Mouse (Mus musculus) adrenal gland, postnatal 14 days (tissue): Measurements from ENCODE around the gene Ankrd27. TPM values are rescaled to one million over a fixed set of nuclear protein-coding genes. Genes with fewer than 3 reads are reported as not detected.

Experiments
- total RNA-seq: library from RNA; stranded (reverse); gene quantifications from 2 replicates; pipeline ENCODE4 v1.2.3, GENCODE M21; 2021

The Ankrd27 gene
- total RNA-seq, 1 experiment from 2014 or later, result 30.7 TPM

Other genes with a start within 250 kb of the Ankrd27 start
- gene Faap24, start 189.4 kb upstream of the Ankrd27 start, total RNA-seq, result 5.6 and 8.4 TPM in 2 replicates
- 16.9 and 18.4 TPM in 2 replicates for gene Cep89, start 189.2 kb upstream of the Ankrd27 start, total RNA-seq
- not detected in 2 replicates for gene Slc7a9, start 137.4 kb upstream of the Ankrd27 start, total RNA-seq
- not detected in 2 replicates for gene Tdrd12, start 48.5 kb upstream of the Ankrd27 start, total RNA-seq
- 56.6 and 59.6 TPM in 2 replicates for gene Nudt19, start 29.9 kb upstream of the Ankrd27 start, total RNA-seq
- gene Rgs9bp, start 662 bp upstream of the Ankrd27 start, total RNA-seq, result 0.37 and 0.56 TPM in 2 replicates
- gene Pdcd5, start 61.3 kb downstream of the Ankrd27 start, total RNA-seq, result 84.8 and 103 TPM in 2 replicates
- gene Dpy19l3, start 168.2 kb downstream of the Ankrd27 start, total RNA-seq, result 30.2 and 35.9 TPM in 2 replicates
- 27.4 and 29.3 TPM in 2 replicates for gene Zfp507, start 216.8 kb downstream of the Ankrd27 start, total RNA-seq